Mouse (Mus musculus): ENCODE measurements around the gene Btbd2. TPM values are rescaled to one million over a fixed set of nuclear protein-coding genes. Genes with fewer than 3 reads are reported as not detected.

Gene Btbd2
- total RNA-seq, 2 experiments from 2014 or later: 91.7 to 92.7 TPM

Small RNAs within 50 kb of the gene (microRNA-seq; reads per million reads assigned to microRNA genes)
- gene Mir6912: 4.4 to 4.5 reads per million in 2 experiments

Other genes starting within 250 kb of the Btbd2 start
- gene Tcf3, start 223.4 kb downstream of the Btbd2 start, total RNA-seq (2021): 10 to 100 TPM; 22.6 to 25.8 TPM
- gene Onecut3, start 162.2 kb downstream of the Btbd2 start, total RNA-seq (2021): not detected
- under 1 TPM; 0.14 to 0.16 TPM for gene Atp8b3, start 117.9 kb downstream of the Btbd2 start, total RNA-seq (2021)
- gene Rexo1, start 95.5 kb downstream of the Btbd2 start, total RNA-seq (2021): 10 to 100 TPM; 44.8 to 45.7 TPM
- gene Klf16, start 79.8 kb downstream of the Btbd2 start, total RNA-seq (2021): 10 to 100 TPM; 51.8 to 55.3 TPM
- gene Abhd17a, start 66.7 kb downstream of the Btbd2 start, total RNA-seq (2021): 100 to 1,000 TPM; 206 to 216 TPM
- gene Scamp4, start 54.2 kb downstream of the Btbd2 start, total RNA-seq (2021): 10 to 100 TPM; 40.8 to 42.2 TPM
- 1 to 10 TPM; 3.6 to 4.5 TPM for gene Adat3, start 54.2 kb downstream of the Btbd2 start, total RNA-seq (2021)
- gene Gm49322, start 51.0 kb downstream of the Btbd2 start, total RNA-seq (2021): 1 to 10 TPM; 2.8 to 2.9 TPM
- 100 to 1,000 TPM; 222 to 247 TPM for gene Csnk1g2, start 34.2 kb downstream of the Btbd2 start, total RNA-seq (2021)
- gene Mknk2, start 21.0 kb upstream of the Btbd2 start, total RNA-seq (2021): 10 to 100 TPM; 35.3 to 44.0 TPM
- 10 to 100 TPM; 13.4 to 15.8 TPM for gene Mob3a, start 44.9 kb upstream of the Btbd2 start, total RNA-seq (2021)
- gene Izumo4, start 45.1 kb upstream of the Btbd2 start, total RNA-seq (2021): 10 to 100 TPM; 35.9 to 42.5 TPM
- gene Ap3d1, start 85.2 kb upstream of the Btbd2 start, total RNA-seq (2021): 100 to 1,000 TPM; 142 to 145 TPM
- 10 to 100 TPM; 46.5 to 56.0 TPM for gene Dot1l, start 98.1 kb upstream of the Btbd2 start, total RNA-seq (2021)
- gene Sf3a2, start 141.1 kb upstream of the Btbd2 start, total RNA-seq (2021): 10 to 100 TPM; 43.9 to 50.3 TPM
- 10 to 100 TPM; 57.5 to 62.4 TPM for gene Plekhj1, start 141.6 kb upstream of the Btbd2 start, total RNA-seq (2021)
- 1 to 10 TPM; 1.6 to 2.7 TPM for gene Amh, start 148.2 kb upstream of the Btbd2 start, total RNA-seq (2021)
- 1 to 10 TPM; 4.0 to 4.5 TPM for gene Jsrp1, start 156.4 kb upstream of the Btbd2 start, total RNA-seq (2021)
- gene Oaz1, start 169.6 kb upstream of the Btbd2 start, total RNA-seq (2021): 100 to 1,000 TPM; 500 to 527 TPM
- gene Lingo3, start 187.0 kb upstream of the Btbd2 start, total RNA-seq (2021): 10 to 100 TPM; 35.6 to 48.0 TPM
- gene Lsm7, start 198.1 kb upstream of the Btbd2 start, total RNA-seq (2021): 10 to 100 TPM; 35.9 to 47.8 TPM
- gene Sppl2b, start 198.2 kb upstream of the Btbd2 start, total RNA-seq (2021): 10 to 100 TPM; 58.6 to 66.2 TPM
- under 1 TPM in 1 of 2 experiments, not detected in 1; 0.32 TPM for gene Tmprss9, start 214.8 kb upstream of the Btbd2 start, total RNA-seq (2021)
- 100 to 1,000 TPM; 139 TPM for gene Timm13, start 243.9 kb upstream of the Btbd2 start, total RNA-seq (2021)

All from left cerebral cortex, postnatal 25 days (tissue).